Mouse (Mus musculus) retina, postnatal 7 days (tissue): Measurements from ENCODE around the gene Cemip2.
"Not testable (repeated sequence)": the region's sequence is repeated elsewhere in the genome, so short reads cannot be mapped to it uniquely, and the experiment has no call there.

ENCODE experiments used
- DNase-seq: peaks from one replicate; pipeline ENCODE4 v3.0.0-alpha.2; 2012; ENCODE audit warnings: low read depth, low spot score

The Cemip2 gene

GRCm38 (mm10) chr19:21865242-21866055, 87.3 kb downstream of the Cemip2 start:
- DNase-seq = no peak

DNA sequence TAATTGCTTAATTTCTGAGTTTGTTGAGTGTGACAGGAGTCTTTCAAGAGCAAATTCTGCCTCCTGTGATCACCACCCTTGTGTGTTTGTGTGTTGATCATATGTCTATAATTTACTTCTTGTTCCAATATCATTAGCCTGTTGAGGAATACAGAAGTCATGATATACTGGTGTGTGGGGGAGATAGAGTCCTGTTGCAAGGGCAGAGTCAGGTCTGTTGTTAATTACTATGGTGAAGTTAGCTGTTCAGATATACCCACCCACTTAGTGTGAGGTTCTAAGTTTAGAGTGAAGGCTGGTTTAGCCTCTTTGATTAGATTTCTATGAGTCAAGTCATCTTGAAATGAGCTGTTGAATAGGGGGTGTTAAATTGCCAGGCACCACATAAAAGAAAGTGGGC, 88.0 kb downstream of the Cemip2 start:
- no peak for DNase-seq

- not testable (repeated sequence) for DNase-seq
Observed at GRCm38 (mm10) chr19:21866756-21867155, 88.6 kb downstream of the Cemip2 start.

DNA sequence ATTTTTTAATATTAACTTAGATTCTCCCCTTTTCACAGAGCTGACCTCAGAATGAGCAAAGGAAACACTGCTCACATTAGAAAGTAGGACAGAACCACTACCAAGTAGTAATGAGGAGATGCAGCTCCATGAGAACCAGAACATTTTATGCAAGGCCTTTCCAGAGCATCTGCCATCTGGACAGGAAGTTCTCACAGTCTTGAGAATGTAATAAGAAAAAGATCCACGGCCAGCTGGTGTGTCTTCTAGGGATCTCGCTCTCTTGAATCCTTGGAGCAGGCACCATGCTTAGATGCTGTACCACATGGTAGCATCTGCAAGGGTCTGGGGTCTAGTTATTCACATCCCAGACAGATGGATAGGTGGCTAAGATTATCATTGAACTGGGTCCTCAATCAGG, 90.3 kb downstream of the Cemip2 start:
- no peak for DNase-seq

GRCm38 (mm10) chr19:21882110-21882940, 104.2 kb downstream of the Cemip2 start:
- no peak for DNase-seq

- DNase-seq = no peak
Observed at GRCm38 (mm10) chr19:21883053-21883452, 104.9 kb downstream of the Cemip2 start.

GRCm38 (mm10) chr19:21883922-21884321, 105.8 kb downstream of the Cemip2 start:
- no peak for DNase-seq

DNA sequence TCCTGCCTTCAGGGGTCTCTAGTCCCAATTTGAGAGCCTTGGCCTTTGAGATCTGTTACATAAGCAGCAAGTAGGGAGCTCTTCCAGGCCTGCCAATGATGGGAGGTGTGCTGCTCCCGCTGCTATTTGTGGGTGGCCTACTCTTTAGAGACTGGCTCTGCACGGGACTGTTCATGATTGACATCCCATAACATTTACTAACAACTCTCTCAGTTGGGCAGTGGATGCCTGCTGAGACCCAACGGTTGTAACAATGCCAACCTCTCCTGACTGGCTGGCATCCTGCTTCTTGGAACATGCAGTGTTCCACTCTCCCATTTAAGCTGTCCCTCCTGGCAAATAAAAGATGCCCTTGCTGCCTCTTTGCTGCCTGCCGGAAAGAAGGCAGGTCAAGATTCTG, 106.2 kb downstream of the Cemip2 start:
- no peak for DNase-seq

DNA sequence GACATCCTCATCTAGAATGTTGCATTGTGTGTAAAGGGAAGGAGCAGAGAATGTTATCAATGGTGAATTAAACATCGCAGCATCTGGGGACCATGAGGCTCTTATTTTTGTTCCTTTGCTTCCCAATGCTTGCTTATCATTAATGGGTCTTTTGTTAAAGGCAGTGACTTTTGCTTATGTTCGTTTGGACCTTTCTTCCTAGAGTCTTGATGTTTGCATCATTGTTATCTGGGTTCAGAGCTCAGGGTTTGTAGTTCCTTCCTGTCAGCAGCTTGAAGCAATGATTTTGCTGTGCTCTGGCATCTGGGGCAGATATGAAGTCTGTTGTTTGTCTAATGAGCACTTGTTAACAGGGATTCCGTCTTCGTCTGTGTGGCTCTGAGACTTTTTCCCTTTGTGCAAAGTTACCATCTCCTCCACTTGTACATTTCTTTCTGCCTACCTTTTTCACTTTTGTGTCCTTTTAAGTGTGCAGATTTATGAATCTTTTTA, 108.1 kb downstream of the Cemip2 start:
- no peak for DNase-seq

GRCm38 (mm10) chr19:21890699-21891098, 112.6 kb downstream of the Cemip2 start:
- no peak for DNase-seq

- no peak for DNase-seq
Observed at GRCm38 (mm10) chr19:21894792-21895191, 116.7 kb downstream of the Cemip2 start.

GRCm38 (mm10) chr19:21895540-21895939, 117.4 kb downstream of the Cemip2 start:
- DNase-seq = no peak

DNA sequence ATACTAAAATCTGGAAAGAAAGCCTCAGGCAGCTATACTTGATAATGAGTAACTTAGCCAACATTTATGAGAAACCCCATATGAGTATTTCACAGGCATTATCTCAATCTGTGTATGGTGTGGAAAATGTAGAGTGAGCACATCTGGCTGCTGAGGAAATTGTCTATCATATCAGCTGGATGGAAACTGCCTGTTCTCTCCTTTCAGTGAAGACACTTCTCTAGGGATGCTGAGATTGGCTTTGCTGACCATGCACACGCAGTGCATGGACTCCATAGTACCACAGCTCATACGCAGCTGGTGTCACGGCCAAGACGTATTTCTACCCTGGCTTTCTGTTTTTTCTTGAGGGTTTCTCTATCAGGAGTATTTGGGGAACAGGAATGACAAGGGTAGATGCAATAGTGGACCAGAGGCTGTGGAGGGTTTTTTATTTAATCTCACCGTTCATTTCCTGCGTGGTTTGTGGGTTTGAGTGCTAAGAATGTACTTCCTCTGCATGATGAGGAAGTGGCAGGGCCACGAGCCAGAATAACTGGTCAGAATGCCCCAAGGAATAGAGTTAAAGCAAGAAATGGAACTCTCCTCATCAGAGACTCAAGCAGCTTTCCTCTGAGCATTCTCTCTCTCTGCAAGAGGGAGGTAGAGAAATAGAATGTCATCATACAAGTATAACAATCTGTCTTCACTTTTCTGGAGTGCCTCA, 119.1 kb downstream of the Cemip2 start:
- no peak for DNase-seq

- DNase-seq = no peak
Observed at GRCm38 (mm10) chr19:21898015-21898939, 120.1 kb downstream of the Cemip2 start.
